Mouse (Mus musculus) E14TG2a.4 (cell line): ENCODE results near the gene Teddm1a.
"Not testable (repeated sequence)": the region's sequence is repeated elsewhere in the genome, so short reads cannot be mapped to it uniquely, and the experiment has no call there.

Experiments
- CTCF ChIP-seq: conservative IDR thresholded peaks from 2 replicates; pipeline ENCODE4 v1.5.1; 2014; ENCODE audit warnings: low read length
- POU5F1 ChIP-seq: IDR thresholded peaks from 2 replicates; pipeline ENCODE4 v1.6.1; 2014; ENCODE audit warnings: low read length, borderline replicate concordance

- TF ChIP-seq CTCF, POU5F1: not testable (repeated sequence)
Observed at GRCm38 (mm10) chr1:153880391-153880790, 11.2 kb upstream of the Teddm1a start.
